Mouse (Mus musculus) E14TG2a.4 (cell line): ENCODE data around the gene Iqcb1.

Experiments used
- CTCF ChIP-seq: conservative IDR thresholded peaks from 2 replicates; pipeline ENCODE4 v1.5.1; 2014; ENCODE audit warnings: low read length
- NANOG ChIP-seq: IDR thresholded peaks from 2 replicates; pipeline ENCODE4 v1.6.1; 2014; ENCODE audit warnings: borderline replicate concordance, low read length, mixed read lengths
- POU5F1 ChIP-seq: IDR thresholded peaks from 2 replicates; pipeline ENCODE4 v1.6.1; 2014; ENCODE audit warnings: low read length, borderline replicate concordance

DNA sequence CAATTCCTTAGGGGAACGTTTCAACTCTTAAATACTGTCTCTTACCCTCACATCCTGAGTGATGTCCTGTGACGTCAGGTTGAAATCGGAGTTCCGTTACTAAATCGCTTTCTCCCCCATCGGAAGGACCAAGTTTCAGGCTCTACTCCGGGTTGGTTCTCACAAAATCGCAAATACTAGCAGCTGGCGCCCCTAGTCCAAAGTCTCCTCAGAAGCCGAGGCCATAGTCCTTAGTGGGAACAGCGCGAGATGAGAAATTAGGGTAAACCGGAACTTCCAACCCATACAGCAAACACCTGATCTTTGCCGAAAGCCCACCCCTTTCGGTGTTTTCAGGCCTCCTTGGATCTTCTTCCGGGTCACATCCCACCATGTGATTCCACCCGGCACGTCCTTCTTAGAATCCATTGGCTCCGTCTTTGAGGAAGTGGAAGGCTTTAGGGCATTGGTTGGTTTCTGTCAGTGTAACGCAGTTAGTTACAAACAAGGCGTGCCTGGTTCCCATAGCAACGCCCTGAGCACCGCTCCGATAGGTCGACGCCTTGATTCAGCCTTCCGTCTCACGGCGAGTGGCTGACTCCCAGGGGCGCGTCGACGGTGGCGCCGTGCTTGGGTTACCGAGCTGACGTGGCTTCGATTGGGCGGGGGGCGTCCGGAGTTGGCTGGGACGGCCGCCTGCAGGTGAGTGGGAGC lies 46.5 kb downstream of the Iqcb1 start, which contains the start of the genes Eaf2 and Golgb1:
- TF ChIP-seq CTCF (no peak), NANOG (no peak), POU5F1 (no peak)
